Mouse (Mus musculus) midbrain, postnatal 0 days (tissue): ENCODE measurements around the gene Ets1. TPM values are rescaled to one million over a fixed set of nuclear protein-coding genes. Genes with fewer than 3 reads are reported as not detected.

Experiments
- ATAC-seq: fragments of 200-750 bp; cut with Nextera tagmentation; 2 replicates; pipeline ENCODE4 v1.8.0; 2017; ENCODE audit warnings: moderate number of reproducible peaks, mild to moderate bottlenecking, moderate TSS enrichment, moderate library complexity; ENCODE audit not compliant: low FRiP score
- DNase-seq: peaks from one replicate; pipeline ENCODE4 v3.0.0-alpha.2; 2015; ENCODE audit warnings: low spot score
- H3K27ac ChIP-seq: fragments of 300-500 bp; sonication (generic); 2 replicates; pipeline ENCODE4 v1.5.1; 2014; ENCODE audit warnings: low read depth, mild to moderate bottlenecking, low read length, mixed read lengths
- H3K27me3 ChIP-seq: fragments of 300-500 bp; sonication (generic); 2 replicates; pipeline ENCODE4 v1.6.1; 2014; ENCODE audit warnings: low read length, control low read depth, mixed read lengths; ENCODE audit not compliant: insufficient read depth
- H3K36me3 ChIP-seq: fragments of 300-500 bp; sonication (generic); 2 replicates; pipeline ENCODE4 v1.6.1; 2014; ENCODE audit warnings: low read length, control low read depth, mixed read lengths; ENCODE audit not compliant: insufficient read depth
- H3K4me1 ChIP-seq: fragments of 300-500 bp; sonication (generic); 2 replicates; pipeline ENCODE4 v1.6.1; 2014; ENCODE audit warnings: mild to moderate bottlenecking, control low read depth, antibody characterized with exemption, low read length, mixed read lengths; ENCODE audit not compliant: insufficient read depth
- H3K4me2 ChIP-seq: fragments of 300-500 bp; sonication (generic); 2 replicates; pipeline ENCODE4 v1.6.1; 2014; ENCODE audit warnings: low read depth, mild to moderate bottlenecking, low read length, mixed read lengths; ENCODE audit not compliant: poor library complexity, severe bottlenecking
- H3K4me3 ChIP-seq: fragments of 300-500 bp; sonication (generic); 2 replicates; pipeline ENCODE4 v1.5.1; 2014; ENCODE audit warnings: low read depth, mild to moderate bottlenecking, low read length, moderate library complexity
- H3K9ac ChIP-seq: fragments of 300-500 bp; sonication (generic); replicated peaks from 2 replicates; pipeline ENCODE4 v1.6.1; 2014; ENCODE audit warnings: mild to moderate bottlenecking, low read length, moderate library complexity, mixed read lengths; ENCODE audit not compliant: poor library complexity, severe bottlenecking
- H3K9me3 ChIP-seq: fragments of 300-500 bp; sonication (generic); 2 replicates; pipeline ENCODE4 v1.6.1; 2016; ENCODE audit warnings: low read length, control low read depth
- CTCF ChIP-seq: IDR thresholded peaks from 2 replicates; pipeline ENCODE4 v1.5.1; 2016; ENCODE audit warnings: antibody characterized with exemption, mild to moderate bottlenecking
- WGBS: fragments of 180-500 bp; shearing (Covaris S2); extraction: QIAGEN DNeasy Blood & Tissue Kit; methylation state at CpG from one replicate; pipeline ENCODE4 v1.1.7; 2014; 5-methylcytosine and 5-hydroxymethylcytosine counted together
- polyA plus RNA-seq: library from polyadenylated mRNA; unstranded; fragments of >200 nt; fragmentation: Nextera tagmentation; extraction: Ambion mirVana; gene quantifications from 2 replicates; pipeline ENCODE4 v1.2.1, GENCODE M21; 2015
- total RNA-seq: library from RNA; depleted of rRNA; stranded (reverse); fragments of >200 nt; gene quantifications from 2 replicates; pipeline ENCODE4 v1.2.3, GENCODE M21; 2014

Ets1 gene
- total and polyA plus RNA-seq, 2 experiments from 2014 or later = 8.9 to 10.8 TPM

DNA sequence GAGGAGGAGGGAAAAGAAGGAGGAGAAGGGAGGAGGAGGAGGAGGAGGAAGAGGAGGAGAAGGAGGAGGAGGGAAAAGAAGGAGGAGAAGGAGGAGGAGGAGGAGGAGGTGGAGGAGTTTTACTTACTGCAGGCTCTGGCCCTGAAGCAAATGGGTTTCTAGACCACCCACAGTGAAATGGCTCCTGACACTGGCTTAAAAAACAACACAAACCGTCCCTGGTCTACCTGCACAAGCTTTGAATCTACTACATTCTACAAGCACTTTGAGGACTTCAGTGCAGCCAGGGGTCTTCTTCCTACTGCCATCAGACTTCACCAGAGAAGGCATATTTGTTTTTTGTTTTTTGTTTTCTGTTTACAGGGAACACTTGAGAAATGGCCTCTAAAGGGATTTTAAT lies 42.2 kb upstream of the Ets1 start:
- TF ChIP-seq CTCF = no peak
- Histone ChIP-seq H3K4me2 (no peak overlapping the region), H3K4me3 (no peak overlapping the region), H3K9ac (no peak overlapping the region), H3K27ac (no peak overlapping the region), H3K9me3 (no peaks in the 10 kb centered on the region), H3K36me3 (no peaks in the 10 kb centered on the region), H3K4me1 (peaks cover 10% of the 10 kb centered on the region; the same call in 1 of the 2 replicates), H3K27me3 (peaks cover 5% of the 10 kb centered on the region; the same call in 1 of the 2 replicates)
- 23% methylated on average over 1 of the region's 1 CpGs for WGBS
- DNase-seq (no peak), ATAC-seq (no peak)

DNA sequence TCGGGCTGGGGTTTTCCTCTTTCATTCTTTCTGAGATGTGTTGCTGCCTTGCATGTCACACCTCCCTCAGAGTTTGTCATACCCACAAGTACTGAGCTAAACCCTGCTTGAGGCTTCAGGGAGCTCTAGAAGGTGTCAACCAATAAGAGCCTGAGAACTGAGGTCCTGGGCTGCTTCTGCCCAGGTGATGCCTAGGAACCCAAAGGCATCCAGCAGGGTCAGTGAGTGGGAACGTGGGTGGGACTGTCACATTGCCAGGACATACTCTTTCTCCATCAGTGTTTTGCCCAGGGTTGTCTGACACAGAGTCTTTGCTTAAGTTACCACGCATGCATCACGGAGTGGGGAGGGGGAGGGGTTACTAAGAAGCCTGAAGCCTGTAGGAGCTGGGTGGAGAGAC lies 41.7 kb upstream of the Ets1 start:
- no peak for ATAC-seq
- Histone ChIP-seq H3K4me2 (no peak overlapping the region), H3K4me1 (peaks cover 10% of the 10 kb centered on the region; the same call in 1 of the 2 replicates), H3K4me3 (no peak overlapping the region), H3K36me3 (no peaks in the 10 kb centered on the region), H3K9me3 (no peaks in the 10 kb centered on the region), H3K9ac (no peak overlapping the region), H3K27me3 (peaks cover 5% of the 10 kb centered on the region; the same call in 1 of the 2 replicates), H3K27ac (no peak overlapping the region)
- TF ChIP-seq CTCF = no peak
- WGBS = 62% methylated on average over 4 of the region's 4 CpGs
- DNase-seq = no peak

DNA sequence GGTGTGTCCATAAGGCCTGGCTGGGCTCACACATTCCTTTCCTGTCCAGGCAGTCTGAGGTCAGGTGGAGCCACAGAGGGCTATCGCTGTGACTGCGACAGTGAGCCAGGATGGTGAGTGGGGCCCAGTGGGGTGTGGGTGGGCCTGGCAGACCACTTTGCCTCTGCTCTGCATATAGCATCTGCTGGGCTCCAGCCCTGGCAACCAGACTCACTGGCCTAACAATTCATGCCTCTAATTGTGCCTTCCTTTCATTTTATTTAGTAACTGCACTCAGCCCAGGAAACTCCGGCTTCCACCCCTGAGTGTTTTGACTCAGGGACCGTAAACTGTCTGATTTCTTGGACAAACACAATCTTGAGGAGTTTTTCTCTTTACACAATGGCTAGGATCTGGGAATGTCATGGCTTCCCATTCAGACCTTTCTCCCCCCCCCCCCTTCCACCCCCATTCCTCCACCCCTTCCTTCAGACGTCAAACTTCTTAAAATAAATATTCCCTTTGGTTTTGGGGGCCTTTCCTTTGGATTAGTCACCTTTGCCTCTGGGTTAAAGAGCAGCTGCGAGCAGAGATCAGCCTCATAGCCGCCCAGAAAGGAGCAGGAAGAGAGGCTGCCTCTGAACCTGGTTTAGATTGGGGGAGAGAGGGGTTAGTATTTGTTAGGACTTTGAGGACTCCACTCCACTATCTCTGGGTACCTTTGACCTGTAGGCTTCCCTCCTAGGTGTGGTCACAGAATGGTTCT lies 40.8 kb upstream of the Ets1 start:
- H3K4me1 ChIP-seq = peaks cover 7% of the 10 kb centered on the region; the same call in 1 of the 2 replicates
- H3K9me3 ChIP-seq = no peaks in the 10 kb centered on the region
- ATAC-seq (no peak), DNase-seq (no peak)
- H3K27ac ChIP-seq = no peak overlapping the region
- H3K4me3 ChIP-seq = no peak overlapping the region
- TF ChIP-seq CTCF = no peak
- no peaks in the 10 kb centered on the region for H3K36me3 ChIP-seq
- 58% methylated on average over 7 of the region's 7 CpGs for WGBS
- H3K9ac ChIP-seq = no peak overlapping the region
- no peak overlapping the region for H3K4me2 ChIP-seq
- peaks cover 5% of the 10 kb centered on the region; the same call in 1 of the 2 replicates for H3K27me3 ChIP-seq

DNA sequence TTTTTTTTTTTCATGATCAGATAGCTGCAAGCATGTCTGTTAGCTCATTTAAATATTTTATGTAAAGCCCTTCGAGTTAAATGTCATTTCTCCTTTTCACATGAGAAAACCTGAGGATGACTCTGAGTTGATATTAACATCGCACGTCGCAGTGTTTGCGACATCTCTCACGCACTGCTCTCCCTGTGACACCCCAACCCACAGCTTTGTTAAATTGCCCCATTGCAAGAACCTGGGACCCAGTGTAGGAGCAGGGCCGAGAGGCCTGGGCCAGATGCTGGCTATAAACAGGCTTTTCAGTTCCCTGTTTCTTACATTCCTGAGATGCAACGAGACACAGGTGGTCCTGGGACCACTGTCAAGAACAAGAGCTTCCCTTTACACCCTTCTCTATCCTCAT lies 39.7 kb upstream of the Ets1 start:
- no peaks in the 10 kb centered on the region for H3K4me1 ChIP-seq
- no peak overlapping the region for H3K9ac ChIP-seq
- H3K4me3 ChIP-seq = no peak overlapping the region
- no peaks in the 10 kb centered on the region for H3K9me3 ChIP-seq
- peaks cover 5% of the 10 kb centered on the region; the same call in 1 of the 2 replicates for H3K27me3 ChIP-seq
- TF ChIP-seq CTCF = no peak
- 79% methylated on average over 8 of the region's 8 CpGs for WGBS
- DNase-seq = no peak
- no peak overlapping the region for H3K4me2 ChIP-seq
- no peaks in the 10 kb centered on the region for H3K36me3 ChIP-seq
- no peak for ATAC-seq
- no peak overlapping the region for H3K27ac ChIP-seq

DNA sequence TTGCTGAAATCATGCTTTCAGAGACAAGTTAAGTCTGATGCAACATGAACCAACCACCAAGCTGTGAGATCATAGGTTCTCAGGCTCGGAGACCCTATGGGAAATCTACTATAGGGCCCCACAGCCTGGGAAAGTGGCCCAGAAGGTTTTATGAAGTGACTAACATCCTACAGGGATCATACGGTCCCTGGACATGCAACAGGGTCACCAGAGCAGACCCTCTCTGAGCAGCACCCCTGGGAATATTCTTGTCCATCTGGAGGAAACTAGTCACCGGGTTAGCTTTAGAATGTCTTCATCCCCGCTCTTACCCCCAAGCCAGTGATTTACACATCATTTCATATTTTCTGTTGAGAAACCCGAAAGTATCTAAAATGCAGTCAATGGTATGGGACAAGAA lies 34.1 kb upstream of the Ets1 start:
- Histone ChIP-seq H3K9ac (no peak overlapping the region), H3K36me3 (no peaks in the 10 kb centered on the region), H3K9me3 (no peaks in the 10 kb centered on the region), H3K27ac (no peak overlapping the region), H3K4me3 (no peak overlapping the region), H3K4me1 (no peaks in the 10 kb centered on the region), H3K4me2 (no peak overlapping the region), H3K27me3 (no peaks in the 10 kb centered on the region)
- WGBS = 91% methylated on average over 5 of the region's 5 CpGs
- ATAC-seq = no peak
- no peak for DNase-seq
- TF ChIP-seq CTCF = no peak

DNA sequence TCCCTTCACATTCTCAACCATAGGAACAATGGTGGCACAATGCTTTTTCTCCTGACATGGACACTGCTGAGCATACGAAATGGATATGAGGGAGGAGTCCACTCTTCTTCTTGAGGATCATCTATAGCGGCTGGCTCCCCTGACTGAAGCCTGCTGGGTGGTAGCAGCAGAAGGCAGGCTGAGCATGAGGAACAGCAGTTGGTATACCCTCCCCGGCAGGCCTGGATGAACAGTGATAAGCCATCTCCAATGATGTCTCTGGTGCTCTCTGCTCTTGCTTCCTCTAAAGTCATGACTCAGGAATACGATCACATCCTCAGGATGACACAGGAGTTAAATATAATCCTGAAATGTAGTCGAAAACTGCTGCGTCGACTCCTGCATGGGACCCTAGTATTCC lies 32.9 kb upstream of the Ets1 start:
- no peak overlapping the region for H3K4me2 ChIP-seq
- no peak for TF ChIP-seq CTCF
- no peak overlapping the region for H3K27ac ChIP-seq
- H3K4me1 ChIP-seq = no peaks in the 10 kb centered on the region
- DNase-seq = no peak
- H3K9me3 ChIP-seq = no peaks in the 10 kb centered on the region
- ATAC-seq = no peak
- no peak overlapping the region for H3K4me3 ChIP-seq
- no peaks in the 10 kb centered on the region for H3K27me3 ChIP-seq
- no peaks in the 10 kb centered on the region for H3K36me3 ChIP-seq
- H3K9ac ChIP-seq = no peak overlapping the region
- 86% methylated on average over 7 of the region's 7 CpGs for WGBS
